Mouse (Mus musculus) lung, embryonic 16.5 days (tissue): Measurements from ENCODE around the gene Gpr35. TPM values are rescaled to one million over a fixed set of nuclear protein-coding genes. Genes with fewer than 3 reads are reported as not detected.
A peak's percentile ranks its signal among the peaks of the same experiment; 100 is the strongest.

ENCODE experiments used
- ATAC-seq: fragments of 200-750 bp; cut with Nextera tagmentation; 2 replicates; pipeline ENCODE4 v1.8.0; 2017; ENCODE audit warnings: low read depth, mild to moderate bottlenecking, moderate library complexity
- H3K27ac ChIP-seq: fragments of 300-500 bp; sonication (generic); 2 replicates; pipeline ENCODE4 v1.5.1; 2014; ENCODE audit warnings: mild to moderate bottlenecking, control low read depth, low read length
- H3K27me3 ChIP-seq: fragments of 300-500 bp; sonication (generic); 2 replicates; pipeline ENCODE4 v1.6.1; 2014; ENCODE audit warnings: low read depth, low read length, mixed read lengths; ENCODE audit not compliant: control insufficient read depth, insufficient read depth
- H3K36me3 ChIP-seq: fragments of 300-500 bp; sonication (generic); 2 replicates; pipeline ENCODE4 v1.6.1; 2014; ENCODE audit warnings: low read length; ENCODE audit not compliant: control insufficient read depth, insufficient read depth
- H3K4me1 ChIP-seq: fragments of 300-500 bp; sonication (generic); replicated peaks from 2 replicates; pipeline ENCODE4 v1.6.1; 2014; ENCODE audit warnings: low read length, mixed read lengths; ENCODE audit not compliant: control insufficient read depth, insufficient read depth
- H3K4me2 ChIP-seq: fragments of 300-500 bp; sonication (generic); 2 replicates; pipeline ENCODE4 v1.6.1; 2014; ENCODE audit warnings: low read depth, low read length, control low read depth
- H3K4me3 ChIP-seq: fragments of 300-500 bp; sonication (generic); 2 replicates; pipeline ENCODE4 v1.5.1; 2014; ENCODE audit warnings: mild to moderate bottlenecking, low read length, control low read depth
- H3K9ac ChIP-seq: fragments of 300-500 bp; sonication (generic); 2 replicates; pipeline ENCODE4 v1.6.1; 2014; ENCODE audit warnings: low read length, control low read depth
- H3K9me3 ChIP-seq: fragments of 300-500 bp; sonication (generic); 2 replicates; pipeline ENCODE4 v1.6.1; 2016; ENCODE audit warnings: low read length; ENCODE audit not compliant: control insufficient read depth
- WGBS: fragments of 180-500 bp; shearing (Covaris S2); extraction: QIAGEN DNeasy Blood & Tissue Kit; methylation state at CpG from one replicate; pipeline ENCODE4 v1.1.7; 2014; 5-methylcytosine and 5-hydroxymethylcytosine counted together
- polyA plus RNA-seq: library from polyadenylated mRNA; unstranded; fragments of >200 nt; fragmentation: Nextera tagmentation; extraction: Ambion mirVana; gene quantifications from 2 replicates; pipeline ENCODE4 v1.2.1, GENCODE M21; 2015

Gpr35 gene
- polyA plus RNA-seq, 1 experiment from 2014 or later, result 0.46 TPM

DNA sequence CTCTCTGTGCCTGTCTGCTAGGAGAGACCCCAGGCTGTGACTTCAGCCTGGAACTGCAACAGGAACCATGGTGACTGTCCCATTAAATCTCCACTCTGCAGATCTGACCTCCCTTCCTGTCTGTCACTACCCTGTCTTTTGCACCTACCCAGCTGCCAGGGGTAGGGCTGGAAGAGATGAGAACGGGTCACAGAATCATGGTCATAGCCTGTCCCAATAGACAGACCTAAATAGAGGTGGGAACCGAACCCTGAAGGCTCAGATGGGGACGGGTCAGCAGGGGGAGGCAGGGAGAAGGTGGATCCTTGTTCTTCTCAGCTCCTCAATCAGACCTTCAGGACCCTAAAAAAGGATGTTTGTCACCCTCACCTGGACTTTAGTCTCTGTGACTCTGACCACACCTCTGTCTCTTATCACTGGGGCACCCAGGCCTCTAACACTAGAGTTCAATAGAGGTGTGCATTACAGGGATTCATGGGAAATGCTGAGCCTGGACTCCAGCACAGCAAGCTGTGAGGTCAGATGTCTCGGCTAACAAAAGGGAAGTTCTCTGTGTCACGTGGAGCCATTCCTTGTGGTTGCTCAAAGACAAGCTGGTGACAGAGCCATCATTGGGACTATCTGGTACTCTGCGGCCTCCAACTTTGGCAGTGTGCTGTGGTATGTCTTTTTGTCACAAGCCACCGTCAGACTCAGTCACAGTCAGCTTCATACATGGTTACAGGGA, 30.0 kb upstream of the Gpr35 start:
- WGBS, result 78% methylated on average over 7 of the region's 7 CpGs
- 0 out of 2 replicates have a peak, but pooled peaks have one; percentile 13 for ATAC-seq
- Histone ChIP-seq H3K9me3 (no peaks in the 10 kb centered on the region), H3K36me3 (peaks cover 37% of the 10 kb centered on the region), H3K4me1 (no peaks in the 10 kb centered on the region), H3K27ac (no peak overlapping the region), H3K27me3 (no peaks in the 10 kb centered on the region), H3K9ac (no peak overlapping the region), H3K4me2 (no peak overlapping the region), H3K4me3 (no peak overlapping the region)

DNA sequence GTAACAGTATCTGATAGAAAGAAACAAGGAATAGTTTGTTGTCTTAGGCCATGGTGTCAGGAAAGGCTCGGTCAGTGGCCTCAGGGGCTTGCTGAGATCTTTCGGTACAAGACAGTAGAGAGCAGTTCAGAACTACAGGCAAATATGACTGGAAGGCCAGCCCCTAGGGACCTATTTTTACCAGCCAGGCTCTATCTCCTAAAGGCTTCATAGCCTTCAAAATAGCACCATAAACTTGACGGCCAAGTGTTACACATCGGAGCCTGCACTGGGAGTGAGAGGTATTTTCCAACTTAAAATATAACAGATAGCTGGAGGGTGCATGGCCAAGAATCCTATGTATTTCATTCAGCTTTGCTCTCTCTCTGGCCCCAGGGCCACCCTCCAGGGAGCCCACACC, 29.2 kb upstream of the Gpr35 start:
- Histone ChIP-seq H3K36me3 (peaks cover 36% of the 10 kb centered on the region), H3K27ac (no peak overlapping the region), H3K9ac (no peak overlapping the region), H3K27me3 (no peaks in the 10 kb centered on the region), H3K4me1 (no peaks in the 10 kb centered on the region), H3K9me3 (no peaks in the 10 kb centered on the region), H3K4me2 (no peak overlapping the region), H3K4me3 (no peak overlapping the region)
- ATAC-seq, result no peak
- 89% methylated on average over 4 of the region's 4 CpGs for WGBS

GRCm38 (mm10) chr1:92930171-92930706, 20.4 kb upstream of the Gpr35 start:
- no peaks in the 10 kb centered on the region for H3K27me3 ChIP-seq
- WGBS, result 15% methylated on average over 1 of the region's 1 CpGs

DNA sequence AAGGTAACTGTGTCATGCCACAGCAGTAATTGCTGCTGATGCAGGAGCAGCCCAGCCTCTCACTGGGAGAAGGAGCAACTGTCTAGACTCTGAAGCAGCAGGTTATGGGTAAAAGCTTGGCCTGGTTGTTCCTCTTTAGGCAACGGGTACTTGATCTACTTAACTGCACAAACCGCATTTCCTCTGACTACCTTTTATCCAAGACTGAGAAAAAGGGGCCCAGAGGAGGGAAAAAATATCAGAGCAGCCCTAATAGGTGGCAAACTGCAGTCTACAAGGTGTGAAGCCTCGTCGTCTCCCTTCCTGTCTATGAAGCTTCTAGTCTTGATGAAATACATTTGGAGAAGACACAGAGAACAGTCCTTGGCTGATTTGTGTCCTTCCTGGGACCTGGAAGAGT, 17.1 kb upstream of the Gpr35 start:
- Histone ChIP-seq H3K9ac (peak overlapping the region; percentile 83), H3K27me3 (no peaks in the 10 kb centered on the region), H3K4me3 (peak overlapping the region; percentile 67), H3K9me3 (no peaks in the 10 kb centered on the region), H3K36me3 (peaks cover 6% of the 10 kb centered on the region), H3K4me1 (peaks cover 17% of the 10 kb centered on the region), H3K4me2 (peak overlapping the region; percentile 85), H3K27ac (peak overlapping the region; percentile 94)
- 78% methylated on average over 4 of the region's 4 CpGs for WGBS
- ATAC-seq, result no peak

More at GRCm38 (mm10) chr1:92930171-92930706, 20.4 kb upstream of the Gpr35 start:
- H3K36me3 ChIP-seq, result no peaks in the 10 kb centered on the region
- no peaks in the 10 kb centered on the region for H3K9me3 ChIP-seq
- peaks cover 5% of the 10 kb centered on the region; the same call in 1 of the 2 replicates for H3K4me1 ChIP-seq
- no peak overlapping the region for H3K27ac ChIP-seq
- no peak overlapping the region for H3K9ac ChIP-seq
- ATAC-seq, result no peak
- H3K4me2 ChIP-seq, result no peak overlapping the region
- no peak overlapping the region for H3K4me3 ChIP-seq

DNA sequence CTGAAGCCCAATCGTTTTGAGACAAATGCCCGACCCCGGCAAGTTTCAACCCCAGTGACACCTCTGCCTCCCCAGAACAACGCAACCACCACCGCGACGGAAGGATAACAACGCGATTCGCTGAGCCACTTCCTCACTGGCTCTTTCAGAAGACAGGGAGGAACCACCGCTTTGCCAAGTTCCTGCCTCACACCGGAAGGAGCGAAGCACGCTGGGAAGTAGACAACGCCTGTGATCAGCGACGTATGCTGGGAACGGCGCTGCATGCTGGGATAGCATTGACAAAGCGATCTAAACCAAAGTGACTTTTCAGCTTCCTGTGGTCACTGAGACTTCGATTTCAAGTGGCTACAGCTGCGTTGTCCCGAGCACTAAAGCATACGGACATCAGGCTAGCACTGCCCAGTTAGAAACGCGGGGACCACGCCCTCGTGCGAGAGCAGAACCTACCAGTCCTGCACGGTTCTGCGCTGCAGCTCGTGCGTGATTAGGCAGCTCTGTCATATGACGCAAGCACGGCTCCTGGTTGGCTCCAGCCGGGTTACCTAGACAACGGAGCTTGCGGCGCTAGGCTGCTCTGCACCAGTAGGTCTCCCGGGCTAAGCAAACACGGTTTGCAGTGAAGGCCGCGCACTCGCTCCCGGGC, 16.4 kb upstream of the Gpr35 start, which contains the start of gene Capn10:
Gene Capn10 (plus strand): TSS at position 195 of the 646 bp plus-strand sequence.
- H3K36me3 ChIP-seq, result peaks cover 10% of the 10 kb centered on the region
- peak within 1 kb of the TSS; percentile 83 for H3K9ac ChIP-seq
- peak; percentile 99 for ATAC-seq
- H3K4me3 ChIP-seq, result peak within 1 kb of the TSS; percentile 67
- H3K4me2 ChIP-seq, result peak within 1 kb of the TSS; percentile 85
- under 1% methylated on average over 45 of the region's 45 CpGs for WGBS
- no peaks in the 10 kb centered on the region for H3K9me3 ChIP-seq
- no peaks in the 10 kb centered on the region for H3K27me3 ChIP-seq
- peaks cover 17% of the 10 kb centered on the region for H3K4me1 ChIP-seq
- H3K27ac ChIP-seq, result peak within 1 kb of the TSS; percentile 94

DNA sequence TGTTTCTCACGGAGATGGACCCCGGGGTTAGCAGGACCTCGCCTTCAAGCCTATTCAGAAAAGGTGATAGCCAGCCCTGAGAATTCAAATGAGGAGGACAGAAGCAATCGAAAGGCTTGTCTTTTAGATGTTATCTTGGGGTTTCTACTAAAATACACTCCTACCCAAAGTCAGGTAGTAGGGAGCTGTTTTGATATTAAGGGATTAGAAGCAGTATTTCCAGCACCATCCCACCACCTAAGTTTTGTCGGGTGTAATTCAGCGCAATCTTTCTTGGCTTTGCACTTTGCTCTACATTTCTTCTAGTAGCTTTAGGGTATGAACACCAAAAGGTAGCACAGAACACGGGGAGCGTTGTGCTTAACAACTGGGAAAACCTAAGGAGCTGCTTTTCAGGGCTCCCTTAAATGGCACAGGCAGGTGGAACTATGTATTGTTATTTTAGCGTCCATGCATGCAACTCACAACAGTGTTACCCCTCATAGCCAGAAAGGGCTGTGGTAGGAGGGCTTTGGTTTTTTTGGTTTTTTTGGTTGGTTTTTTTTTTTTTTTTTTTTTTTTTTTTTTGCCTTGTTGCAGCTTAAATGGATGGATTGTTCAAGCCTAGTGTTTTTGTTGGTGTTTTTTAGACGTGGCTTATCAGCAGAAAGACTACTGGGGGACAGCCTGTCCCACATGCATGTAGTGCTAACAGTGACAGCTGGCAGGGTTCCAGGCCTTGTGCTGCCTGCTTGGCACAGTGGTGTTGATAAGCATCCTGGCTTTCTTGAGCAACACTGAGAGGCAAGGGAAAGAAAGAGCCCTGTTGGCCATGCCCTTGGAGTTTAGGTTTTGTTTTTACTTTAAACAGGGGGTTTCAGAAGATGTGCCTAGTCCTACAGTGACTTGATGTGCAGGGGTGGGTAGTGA, 15.4 kb upstream of the Gpr35 start:
- no peaks in the 10 kb centered on the region for H3K9me3 ChIP-seq
- H3K9ac ChIP-seq, result peak overlapping the region; percentile 83
- H3K4me2 ChIP-seq, result peak overlapping the region; percentile 85
- peaks cover 17% of the 10 kb centered on the region for H3K4me1 ChIP-seq
- H3K27ac ChIP-seq, result peak overlapping the region; percentile 94
- peaks cover 19% of the 10 kb centered on the region for H3K36me3 ChIP-seq
- no peaks in the 10 kb centered on the region for H3K27me3 ChIP-seq
- ATAC-seq, result no peak
- H3K4me3 ChIP-seq, result peak overlapping the region; percentile 67
- WGBS, result 13% methylated on average over 10 of the region's 10 CpGs

GRCm38 (mm10) chr1:92935977-92936376, 14.7 kb upstream of the Gpr35 start:
- no peak overlapping the region for H3K27ac ChIP-seq
- H3K4me3 ChIP-seq, result peak overlapping the region; percentile 67; the same call in 1 of the 2 replicates
- peaks cover 17% of the 10 kb centered on the region for H3K4me1 ChIP-seq
- 26% methylated on average over 2 of the region's 2 CpGs for WGBS
- H3K9ac ChIP-seq, result peak overlapping the region; percentile 33; the same call in 1 of the 2 replicates
- H3K36me3 ChIP-seq, result peaks cover 22% of the 10 kb centered on the region
- peak overlapping the region; percentile 85 for H3K4me2 ChIP-seq
- no peaks in the 10 kb centered on the region for H3K9me3 ChIP-seq
- ATAC-seq, result no peak
- no peaks in the 10 kb centered on the region for H3K27me3 ChIP-seq

GRCm38 (mm10) chr1:92936467-92936866, 14.2 kb upstream of the Gpr35 start:
- H3K27ac ChIP-seq, result no peak overlapping the region
- ATAC-seq, result no peak
- H3K27me3 ChIP-seq, result no peaks in the 10 kb centered on the region
- no peak overlapping the region for H3K4me3 ChIP-seq
- peaks cover 22% of the 10 kb centered on the region for H3K36me3 ChIP-seq
- H3K9ac ChIP-seq, result no peak overlapping the region
- peaks cover 17% of the 10 kb centered on the region for H3K4me1 ChIP-seq
- 75% methylated on average over 3 of the region's 3 CpGs for WGBS
- H3K4me2 ChIP-seq, result no peak overlapping the region
- H3K9me3 ChIP-seq, result no peaks in the 10 kb centered on the region
